Mouse (Mus musculus) neutrophil, adult 5-6 weeks (primary cell): ENCODE results near the gene Ppl. TPM values are rescaled to one million over a fixed set of nuclear protein-coding genes. Genes with fewer than 3 reads are reported as not detected.

Source experiments
- ATAC-seq: fragments of 151-379, 151-347 bp; 2 replicates; pipeline ENCODE4 v1.8.0; 2017; ENCODE audit warnings: mild to moderate bottlenecking, moderate TSS enrichment; ENCODE audit not compliant: insufficient number of reproducible peaks, poor library complexity, low FRiP score, severe bottlenecking; ENCODE audit errors: extremely low read depth
- total RNA-seq: library from RNA; stranded (forward); fragments of 200-1000 nt; gene quantifications from 2 replicates; pipeline ENCODE4 v1.2.3, GENCODE M21; 2017

The Ppl gene
- total RNA-seq, 1 experiment from 2014 or later, result 2.2 TPM

DNA sequence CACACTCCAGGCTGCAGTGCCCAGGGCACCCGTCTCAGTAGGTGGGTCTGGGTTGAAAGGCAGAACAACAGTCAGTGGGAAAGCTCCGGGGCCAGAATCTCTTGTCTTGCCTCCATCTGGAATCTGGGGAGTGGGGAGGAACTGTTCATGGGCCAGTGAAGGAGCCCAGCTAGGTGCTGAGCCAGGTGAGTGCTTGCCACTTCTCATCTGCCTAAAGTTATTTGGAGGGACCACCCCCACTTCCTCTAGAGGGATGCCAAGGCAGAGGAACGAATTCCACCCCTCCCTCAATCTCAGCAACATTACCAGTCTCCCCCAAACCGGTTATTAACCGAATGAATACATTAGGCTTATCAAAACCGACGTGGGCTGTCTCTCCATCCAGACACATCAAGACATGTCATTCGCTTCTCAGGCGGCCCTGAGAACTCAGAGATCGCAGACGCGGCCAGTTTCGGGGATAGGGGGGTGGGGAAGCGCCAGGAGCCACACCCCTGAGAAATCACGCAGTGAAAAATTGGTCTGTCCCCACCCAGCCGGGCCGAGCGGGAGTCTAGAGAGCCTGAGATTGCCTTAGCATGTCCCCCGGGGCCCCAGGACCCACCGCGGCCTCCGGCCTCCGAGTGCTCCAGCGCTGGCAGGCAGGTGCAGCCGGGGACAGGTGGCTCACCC, 834 bp downstream of the Ppl start:
- no peak for ATAC-seq

DNA sequence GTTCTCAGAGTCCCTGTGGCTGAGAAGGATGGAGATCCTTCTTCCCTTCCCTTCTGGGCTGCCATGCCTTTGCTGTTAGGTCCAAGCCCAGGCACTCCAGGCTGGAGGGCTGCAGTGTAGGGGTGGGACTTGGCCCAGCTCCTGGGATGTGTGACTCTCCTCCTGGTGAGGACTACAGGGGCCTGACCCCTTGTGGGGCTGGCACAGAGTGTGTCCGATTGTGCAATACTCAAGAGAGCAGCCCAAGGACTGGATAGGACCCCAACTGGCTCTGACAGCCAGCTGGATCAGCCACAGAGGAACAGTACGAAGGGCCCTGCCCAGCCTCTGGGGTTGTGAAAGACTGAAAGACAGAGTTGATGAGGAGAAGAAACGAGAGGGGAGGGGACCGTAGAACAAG, 1.5 kb downstream of the Ppl start:
- ATAC-seq, result no peak

DNA sequence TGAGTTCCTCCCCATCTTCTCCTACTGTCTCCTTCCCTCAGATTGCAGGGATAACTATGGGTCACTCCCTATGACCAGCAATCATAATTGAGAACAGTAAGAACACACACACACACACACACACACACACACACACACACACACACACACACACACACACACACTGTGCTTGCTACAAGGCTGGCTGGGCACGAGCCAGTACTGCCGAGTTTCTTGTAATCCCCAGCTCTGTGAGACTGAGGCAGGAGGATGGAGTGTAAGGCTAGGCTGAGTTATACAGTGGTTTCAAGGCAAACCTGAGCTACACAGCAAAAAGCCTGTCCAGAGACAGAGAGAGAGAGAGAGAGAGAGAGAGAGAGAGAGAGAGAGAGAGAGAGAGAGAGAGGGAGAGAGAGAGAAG, 2.0 kb downstream of the Ppl start:
- no peak for ATAC-seq

- ATAC-seq, result no peak
Measured at GRCm38 (mm10) chr16:5123476-5123875, 8.7 kb downstream of the Ppl start.

- no peak for ATAC-seq
Measured at GRCm38 (mm10) chr16:5119845-5120244, 12.4 kb downstream of the Ppl start.

GRCm38 (mm10) chr16:5119385-5119784, 12.8 kb downstream of the Ppl start:
- no peak for ATAC-seq

DNA sequence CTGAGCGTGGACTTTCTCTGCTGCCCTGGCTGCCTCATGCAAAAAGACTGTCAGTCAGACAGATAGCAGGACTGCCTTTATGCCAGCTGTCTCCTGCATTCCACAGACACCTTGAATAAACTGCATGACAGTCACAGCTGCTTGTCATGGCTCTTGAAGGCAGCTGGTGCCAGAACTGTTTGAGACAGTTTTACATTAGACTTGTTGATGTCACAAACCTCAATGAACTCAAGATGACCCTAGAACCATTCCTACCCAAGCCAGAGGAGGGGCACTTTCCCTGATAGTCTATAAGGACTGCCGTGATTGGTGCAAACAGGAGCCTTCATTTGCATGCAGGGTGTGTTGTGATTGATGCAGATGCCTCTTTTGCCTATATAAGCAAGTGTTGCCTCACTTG, 18.6 kb downstream of the Ppl start:
- no peak for ATAC-seq

GRCm38 (mm10) chr16:5113002-5113550, 19.1 kb downstream of the Ppl start:
- ATAC-seq, result no peak

DNA sequence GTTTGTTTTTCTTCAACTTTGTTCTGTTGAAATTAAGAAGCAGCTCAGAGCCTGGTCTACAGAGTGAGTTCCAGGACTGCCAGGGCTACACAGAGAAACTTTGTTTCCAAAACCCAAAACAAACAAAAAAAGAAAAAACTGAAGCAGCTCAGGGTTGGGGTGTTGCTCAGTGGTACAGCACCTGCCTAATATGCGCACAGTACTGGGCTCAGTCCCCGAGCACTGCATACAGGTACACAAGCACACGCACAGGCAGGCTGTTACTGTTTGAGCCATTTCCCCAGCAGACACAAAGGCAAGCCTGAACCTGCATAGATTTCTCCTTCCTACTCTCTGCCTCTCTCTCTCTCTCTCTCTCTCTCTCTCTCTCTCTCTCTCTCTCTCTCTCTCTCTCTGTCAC, 21.2 kb downstream of the Ppl start:
- no peak for ATAC-seq

DNA sequence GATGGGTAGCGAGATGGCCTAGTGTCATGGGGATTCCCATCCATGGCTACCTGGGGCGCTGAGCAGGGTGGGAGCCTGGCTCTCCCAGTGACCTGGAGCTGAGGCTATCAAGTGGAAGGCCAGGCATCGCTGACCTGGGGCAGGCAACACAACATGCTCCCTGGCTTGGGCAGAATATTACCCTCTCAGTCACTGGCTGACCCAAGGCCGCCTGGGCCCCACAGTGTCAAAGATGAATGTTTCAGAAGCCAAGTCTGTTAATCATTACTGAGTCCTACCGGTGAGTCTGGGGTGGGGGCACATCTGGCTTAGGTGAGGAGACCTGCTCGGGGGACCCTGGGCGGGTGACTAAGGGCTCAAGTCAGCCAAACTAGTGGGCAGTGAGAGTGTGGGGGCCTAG, 22.3 kb downstream of the Ppl start:
- no peak for ATAC-seq

- no peak for ATAC-seq
Measured at GRCm38 (mm10) chr16:5101000-5101399, 31.2 kb downstream of the Ppl start.

- no peak for ATAC-seq
Measured at GRCm38 (mm10) chr16:5096504-5096903, 35.7 kb downstream of the Ppl start.

- ATAC-seq, result no peak
Measured at GRCm38 (mm10) chr16:5093285-5093684, 38.9 kb downstream of the Ppl start.

DNA sequence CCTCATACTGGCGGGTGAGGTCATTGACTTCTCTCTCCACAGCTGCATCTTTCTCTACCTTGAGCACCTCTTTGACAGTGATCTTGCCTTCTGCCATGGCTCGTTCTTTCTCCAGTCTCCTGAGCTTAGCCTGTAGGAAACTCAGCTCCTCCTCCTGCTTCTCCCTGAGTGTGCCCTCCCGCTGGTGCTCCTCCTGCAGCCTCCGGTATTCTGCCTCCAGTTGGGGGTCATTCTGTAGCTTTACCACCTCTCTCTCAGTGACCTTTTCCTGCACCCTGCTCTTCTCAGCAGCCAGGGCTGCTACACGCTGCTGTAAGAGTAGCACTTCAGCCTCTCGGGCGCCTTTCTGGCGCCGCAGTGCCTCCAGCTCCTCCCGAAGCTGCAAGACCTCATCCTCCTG, 43.2 kb downstream of the Ppl start:
- ATAC-seq, result no peak

- no peak for ATAC-seq
Measured at GRCm38 (mm10) chr16:5086179-5086578, 46.0 kb downstream of the Ppl start.

DNA sequence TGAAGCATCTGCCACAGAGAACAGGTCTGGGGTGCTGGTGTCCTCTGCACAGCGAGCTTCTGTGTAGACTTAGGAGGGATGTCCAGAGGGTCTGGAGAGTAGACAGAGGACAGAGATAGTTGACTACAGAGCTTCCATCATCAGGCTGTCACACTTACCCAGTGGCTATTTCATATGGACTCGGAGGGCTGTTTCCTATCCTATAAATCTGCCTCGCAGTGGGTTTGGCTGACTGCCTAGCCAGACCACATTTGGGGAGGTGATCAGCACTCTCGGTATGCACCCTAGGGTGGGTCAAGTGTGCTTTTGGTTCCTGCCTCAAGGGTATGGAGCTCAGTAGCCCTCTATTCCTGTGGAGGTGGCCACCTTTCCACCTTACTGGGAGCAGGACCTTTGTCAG, 47.0 kb downstream of the Ppl start:
- no peak for ATAC-seq

DNA sequence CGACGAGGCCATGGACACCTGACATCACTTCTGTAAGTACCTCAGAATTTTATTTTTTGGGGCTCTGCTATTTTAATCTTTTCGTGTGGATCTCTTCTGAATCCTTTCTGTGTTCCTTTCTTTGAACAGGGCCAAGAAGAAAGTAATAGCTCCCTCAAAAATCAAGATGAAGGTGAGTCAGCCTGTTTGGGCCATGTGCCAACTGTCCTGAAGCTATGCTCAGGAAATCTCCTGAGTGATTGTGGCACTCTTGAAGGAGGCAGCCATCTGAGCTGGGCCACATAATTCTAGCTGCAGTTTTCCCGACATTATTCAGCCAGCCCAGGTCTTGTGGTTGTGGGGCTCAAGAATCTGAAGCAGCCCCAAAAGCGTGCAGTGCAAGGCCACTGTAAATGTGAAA, 57.9 kb downstream of the Ppl start:
- no peak for ATAC-seq

GRCm38 (mm10) chr16:5071974-5072373, 60.2 kb downstream of the Ppl start:
- ATAC-seq, result no peak

GRCm38 (mm10) chr16:5070321-5070720, 61.9 kb downstream of the Ppl start:
- no peak for ATAC-seq

DNA sequence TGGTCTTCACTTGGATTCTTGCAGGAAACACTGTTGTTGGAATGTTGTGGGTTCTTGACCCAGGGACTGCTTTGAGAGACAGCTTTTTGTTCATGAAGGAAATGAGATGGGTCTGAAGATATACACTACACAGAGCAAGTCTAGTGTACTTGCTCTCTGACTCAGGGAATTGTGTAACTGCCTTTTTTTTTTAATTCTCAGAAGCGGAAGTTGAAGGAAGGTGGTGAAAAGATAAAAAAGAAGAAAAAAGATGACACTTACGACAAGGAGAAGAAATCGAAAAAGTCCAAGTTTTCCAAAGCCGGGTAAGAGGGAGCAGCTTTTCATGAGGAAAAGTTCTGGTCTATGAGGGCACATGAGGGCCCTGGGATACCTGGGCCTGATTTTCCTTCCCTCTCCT, 68.7 kb downstream of the Ppl start:
- no peak for ATAC-seq

DNA sequence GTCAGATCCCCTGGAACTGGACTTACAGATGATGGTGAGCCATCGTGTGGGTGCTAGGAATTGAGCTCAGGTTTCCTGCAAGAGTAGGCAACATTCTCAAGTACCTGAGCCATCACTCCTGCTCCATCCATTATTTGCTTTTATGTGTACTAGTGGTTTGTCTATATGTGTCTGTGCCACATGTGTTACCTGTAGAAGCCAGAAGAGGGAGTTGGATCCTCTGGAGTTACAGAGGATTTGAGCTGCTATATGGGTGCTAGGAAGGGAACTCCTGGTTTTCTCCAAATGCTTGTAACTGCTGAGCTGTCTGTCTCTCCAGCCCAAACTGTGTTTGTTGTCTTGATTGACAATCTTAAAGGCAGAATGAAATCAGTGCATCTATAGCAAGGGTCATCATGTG, 74.1 kb downstream of the Ppl start:
- ATAC-seq, result peak; percentile 23; the same call in 1 of the 2 replicates
